Mouse (Mus musculus) hindbrain, postnatal 0 days (tissue): Measurements from ENCODE around the gene Zbtb24. TPM values are rescaled to one million over a fixed set of nuclear protein-coding genes. Genes with fewer than 3 reads are reported as not detected.

Source experiments
- ATAC-seq: fragments of 200-750 bp; cut with Nextera tagmentation; 2 replicates; pipeline ENCODE4 v1.8.0; 2017; ENCODE audit warnings: mild to moderate bottlenecking, moderate TSS enrichment, moderate library complexity
- DNase-seq: peaks from one replicate; pipeline ENCODE4 v3.0.0-alpha.2; 2015; ENCODE audit warnings: low spot score
- H3K27ac ChIP-seq: fragments of 300-500 bp; sonication (generic); 2 replicates; pipeline ENCODE4 v1.5.1; 2014; ENCODE audit warnings: mild to moderate bottlenecking
- H3K27me3 ChIP-seq: fragments of 300-500 bp; sonication (generic); 2 replicates; pipeline ENCODE4 v1.6.1; 2014; ENCODE audit warnings: low read length, mixed read lengths; ENCODE audit not compliant: insufficient read depth
- H3K36me3 ChIP-seq: fragments of 300-500 bp; sonication (generic); 2 replicates; pipeline ENCODE4 v1.6.1; 2014; ENCODE audit warnings: low read length, mixed read lengths; ENCODE audit not compliant: insufficient read depth
- H3K4me1 ChIP-seq: fragments of 300-500 bp; sonication (generic); 2 replicates; pipeline ENCODE4 v1.6.1; 2014; ENCODE audit warnings: antibody characterized with exemption, low read length, mixed read lengths; ENCODE audit not compliant: insufficient read depth
- H3K4me2 ChIP-seq: fragments of 300-500 bp; sonication (generic); 2 replicates; pipeline ENCODE4 v1.6.1; 2014; ENCODE audit warnings: low read depth, mild to moderate bottlenecking, low read length, moderate library complexity, mixed read lengths
- H3K4me3 ChIP-seq: fragments of 300-500 bp; sonication (generic); 2 replicates; pipeline ENCODE4 v1.5.1; 2014; ENCODE audit warnings: low read length
- H3K9ac ChIP-seq: fragments of 300-500 bp; sonication (generic); replicated peaks from 2 replicates; pipeline ENCODE4 v1.6.1; 2014; ENCODE audit warnings: mild to moderate bottlenecking, low read length, moderate library complexity, mixed read lengths
- H3K9me3 ChIP-seq: fragments of 300-500 bp; sonication (generic); 2 replicates; pipeline ENCODE4 v1.6.1; 2016; ENCODE audit warnings: low read length, mixed read lengths
- CTCF ChIP-seq: IDR thresholded peaks from 2 replicates; pipeline ENCODE4 v1.5.1; 2016; ENCODE audit warnings: antibody characterized with exemption, control low read depth, low read depth
- WGBS: fragments of 180-500 bp; shearing (Covaris S2); extraction: QIAGEN DNeasy Blood & Tissue Kit; methylation state at CpG from one replicate; pipeline ENCODE4 v1.1.7; 2014; 5-methylcytosine and 5-hydroxymethylcytosine counted together
- polyA plus RNA-seq: library from polyadenylated mRNA; unstranded; fragments of >200 nt; fragmentation: Nextera tagmentation; extraction: Ambion mirVana; gene quantifications from 2 replicates; pipeline ENCODE4 v1.2.1, GENCODE M21; 2015
- total RNA-seq: library from RNA; depleted of rRNA; stranded (reverse); fragments of >200 nt; gene quantifications from 2 replicates; pipeline ENCODE4 v1.2.3, GENCODE M21; 2014

Zbtb24 gene
- total and polyA plus RNA-seq, 2 experiments from 2014 or later: 14.3 to 19.8 TPM

DNA sequence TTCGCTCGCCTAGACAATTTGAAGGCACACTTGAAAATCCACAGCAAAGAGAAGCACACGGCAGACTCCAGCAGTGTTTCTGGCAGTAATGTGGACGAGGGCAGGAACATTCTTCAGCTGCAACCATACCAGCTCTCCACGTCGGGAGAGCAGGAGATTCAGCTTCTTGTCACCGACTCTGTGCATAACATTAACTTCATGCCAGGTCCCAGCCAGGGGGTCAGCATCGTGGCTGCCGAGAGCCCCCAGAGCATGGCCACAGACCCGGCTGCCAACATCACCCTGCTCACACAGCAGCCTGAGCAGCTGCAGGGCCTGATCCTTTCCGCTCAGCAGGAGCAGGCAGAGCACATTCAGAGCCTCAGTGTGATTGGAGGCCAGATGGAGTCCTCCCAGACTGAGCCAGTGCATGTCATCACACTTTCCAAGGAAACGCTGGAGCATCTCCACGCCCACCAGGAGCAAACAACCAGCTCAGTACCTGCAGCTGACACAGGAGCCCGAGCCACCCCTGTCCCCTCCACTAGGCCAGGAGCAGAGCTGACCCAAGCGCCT lies 14.3 kb downstream of the Zbtb24 start:
- no peak for TF ChIP-seq CTCF
- WGBS: 25% methylated on average over 15 of the region's 15 CpGs
- DNase-seq (peak; percentile 58), ATAC-seq (peak; percentile 80)
- peak overlapping the region; percentile 45 for H3K27ac ChIP-seq
- H3K9ac ChIP-seq: no peak overlapping the region
- no peak overlapping the region for H3K4me3 ChIP-seq
- H3K9me3 ChIP-seq: no peaks in the 10 kb centered on the region
- peaks cover 5% of the 10 kb centered on the region; the same call in 1 of the 2 replicates for H3K36me3 ChIP-seq
- no peak overlapping the region for H3K4me2 ChIP-seq
- H3K27me3 ChIP-seq: no peaks in the 10 kb centered on the region
- no peaks in the 10 kb centered on the region for H3K4me1 ChIP-seq

GRCm38 (mm10) chr10:41467325-41467724 lies 17.1 kb downstream of the Zbtb24 start:
- 30% methylated on average over 6 of the region's 6 CpGs for WGBS
- ATAC-seq: no peak
- H3K9ac ChIP-seq: no peak overlapping the region

GRCm38 (mm10) chr10:41470693-41471092 lies 20.5 kb downstream of the Zbtb24 start:
- ATAC-seq (no peak), DNase-seq (no peak)
- no peaks in the 10 kb centered on the region for H3K27me3 ChIP-seq
- no peaks in the 10 kb centered on the region for H3K9me3 ChIP-seq
- no peak overlapping the region for H3K9ac ChIP-seq
- no peak overlapping the region for H3K4me2 ChIP-seq
- no peak overlapping the region for H3K4me3 ChIP-seq
- H3K27ac ChIP-seq: no peak overlapping the region
- no peak for TF ChIP-seq CTCF
- 83% methylated on average over 3 of the region's 3 CpGs for WGBS
- no peaks in the 10 kb centered on the region for H3K4me1 ChIP-seq
- no peaks in the 10 kb centered on the region for H3K36me3 ChIP-seq

More at GRCm38 (mm10) chr10:41467325-41467724, 17.1 kb downstream of the Zbtb24 start:
- no peak for DNase-seq
- no peak overlapping the region for H3K4me2 ChIP-seq
- no peaks in the 10 kb centered on the region for H3K27me3 ChIP-seq
- no peak overlapping the region for H3K4me3 ChIP-seq
- no peaks in the 10 kb centered on the region for H3K9me3 ChIP-seq
- peaks cover 5% of the 10 kb centered on the region; the same call in 1 of the 2 replicates for H3K36me3 ChIP-seq
- TF ChIP-seq CTCF: no peak
- no peaks in the 10 kb centered on the region for H3K4me1 ChIP-seq
- H3K27ac ChIP-seq: no peak overlapping the region

DNA sequence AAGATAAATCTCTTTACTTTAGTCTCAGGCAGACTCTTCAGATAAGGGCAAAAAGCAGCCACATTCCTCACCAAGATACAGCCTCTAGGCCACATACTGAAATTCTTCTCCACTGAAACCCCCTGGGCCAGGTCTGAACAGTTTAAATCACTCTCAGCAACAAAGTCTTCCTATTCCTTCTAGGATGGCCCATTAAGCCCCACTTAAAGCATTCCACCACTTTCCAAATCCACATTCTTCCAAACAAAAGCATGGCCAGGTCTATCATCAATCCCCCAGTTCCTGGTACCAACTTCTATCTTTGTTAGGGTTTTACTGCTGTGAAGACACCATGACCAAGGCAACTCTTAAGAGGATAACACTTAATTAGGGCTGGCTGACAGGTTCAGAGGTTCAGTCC lies 22.4 kb downstream of the Zbtb24 start:
- no peak for ATAC-seq

GRCm38 (mm10) chr10:41472962-41473481 lies 22.8 kb downstream of the Zbtb24 start:
- H3K9ac ChIP-seq: no peak overlapping the region
- no peak overlapping the region for H3K4me3 ChIP-seq
- H3K4me2 ChIP-seq: no peak overlapping the region
- H3K27me3 ChIP-seq: no peaks in the 10 kb centered on the region
- no peak overlapping the region for H3K27ac ChIP-seq
- no peaks in the 10 kb centered on the region for H3K4me1 ChIP-seq
- DNase-seq (no peak), ATAC-seq (no peak)
- no peaks in the 10 kb centered on the region for H3K36me3 ChIP-seq
- 76% methylated on average over 5 of the region's 5 CpGs for WGBS
- TF ChIP-seq CTCF: no peak
- no peaks in the 10 kb centered on the region for H3K9me3 ChIP-seq

More for the DNA sequence above, 22.4 kb downstream of the Zbtb24 start:
- H3K9me3 ChIP-seq: no peaks in the 10 kb centered on the region
- DNase-seq: no peak
- H3K36me3 ChIP-seq: no peaks in the 10 kb centered on the region
- TF ChIP-seq CTCF: no peak
- H3K27me3 ChIP-seq: no peaks in the 10 kb centered on the region
- H3K4me2 ChIP-seq: no peak overlapping the region
- no peaks in the 10 kb centered on the region for H3K4me1 ChIP-seq
- no peak overlapping the region for H3K4me3 ChIP-seq
- no peak overlapping the region for H3K9ac ChIP-seq
- no peak overlapping the region for H3K27ac ChIP-seq

DNA sequence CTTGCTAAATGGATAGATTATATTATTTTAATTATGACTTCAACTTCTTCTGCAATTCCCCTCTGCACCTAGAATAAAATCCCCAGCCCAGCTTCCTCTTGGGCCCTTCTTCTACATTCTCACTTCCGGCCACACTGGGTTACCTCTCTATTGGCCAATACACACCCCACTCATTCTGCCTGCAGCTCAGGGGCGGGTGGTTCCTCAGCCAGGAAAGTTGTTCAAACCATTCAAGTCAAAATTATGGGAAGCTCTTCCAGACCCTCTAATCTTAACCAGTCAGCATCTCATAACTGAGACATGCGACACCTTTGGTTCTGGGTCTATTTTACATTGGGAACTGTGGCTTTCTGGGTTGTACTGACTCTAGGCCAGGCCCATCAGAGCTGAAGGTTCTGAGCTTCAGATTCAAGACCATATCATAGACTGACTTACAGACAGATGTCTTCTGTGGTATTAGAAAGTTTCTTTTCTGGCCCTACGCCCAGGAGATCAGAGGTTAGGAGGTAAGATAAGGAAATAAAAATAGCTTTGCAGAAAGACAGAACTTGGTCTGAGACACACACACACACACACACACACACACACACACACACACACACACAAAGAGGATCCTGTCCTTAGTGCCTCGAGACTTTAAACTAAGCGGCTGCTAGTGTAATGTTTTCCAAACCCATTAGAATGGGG lies 23.7 kb downstream of the Zbtb24 start:
- Histone ChIP-seq H3K27me3 (no peaks in the 10 kb centered on the region), H3K36me3 (no peaks in the 10 kb centered on the region), H3K4me3 (no peak overlapping the region), H3K9me3 (no peaks in the 10 kb centered on the region), H3K4me1 (no peaks in the 10 kb centered on the region), H3K27ac (no peak overlapping the region), H3K4me2 (no peak overlapping the region), H3K9ac (no peak overlapping the region)
- no peak for DNase-seq
- ATAC-seq: no peak
- 88% methylated on average over 6 of the region's 6 CpGs for WGBS
- no peak for TF ChIP-seq CTCF

GRCm38 (mm10) chr10:41474981-41475391 lies 24.8 kb downstream of the Zbtb24 start:
- no peaks in the 10 kb centered on the region for H3K36me3 ChIP-seq
- no peak for ATAC-seq
- WGBS: 81% methylated on average over 1 of the region's 1 CpGs
- no peak overlapping the region for H3K4me2 ChIP-seq
- no peak overlapping the region for H3K9ac ChIP-seq
- H3K4me1 ChIP-seq: no peaks in the 10 kb centered on the region
- TF ChIP-seq CTCF: no peak
- 0 out of 2 replicates have a peak overlapping the region, but pooled peaks have one; percentile 15 for H3K27ac ChIP-seq
- DNase-seq: no peak
- no peaks in the 10 kb centered on the region for H3K9me3 ChIP-seq
- H3K4me3 ChIP-seq: no peak overlapping the region
- no peaks in the 10 kb centered on the region for H3K27me3 ChIP-seq
